Mouse (Mus musculus): ENCODE data around the gene Cdc27. TPM values are rescaled to one million over a fixed set of nuclear protein-coding genes. Genes with fewer than 3 reads are reported as not detected.
"Not testable (repeated sequence)": the region's sequence is repeated elsewhere in the genome, so short reads cannot be mapped to it uniquely, and the experiment has no call there.

The Cdc27 gene
- total RNA-seq, 2 experiments from 2014 or later, result 56.6 to 63.2 TPM

GRCm38 (mm10) chr11:104572566-104572965 lies 22.1 kb upstream of the Cdc27 start:
- intact Hi-C loops (cut with DNase I), result no loop called here

GRCm38 (mm10) chr11:104572091-104572490 lies 21.7 kb upstream of the Cdc27 start:
- no peak for DNase-seq (ENCODE audit: low spot score in 2 of 2)
- intact Hi-C loops (cut with DNase I), result no loop called here

More at GRCm38 (mm10) chr11:104572566-104572965, 22.1 kb upstream of the Cdc27 start:
- DNase-seq (ENCODE audit: low spot score in 2 of 2), result no peak

GRCm38 (mm10) chr11:104571373-104571772 lies 21.0 kb upstream of the Cdc27 start:
- intact Hi-C loops (cut with DNase I), result not testable (repeated sequence)
- peak; percentile 39 to 71 for DNase-seq (ENCODE audit: low spot score in 2 of 2)

- DNase-seq (ENCODE audit: low spot score in 2 of 2); intact Hi-C loops (cut with DNase I): not testable (repeated sequence)
These were observed 20.1 kb upstream of the Cdc27 start for GRCm38 (mm10) chr11:104570515-104570914.

- no peak for DNase-seq (ENCODE audit: low spot score in 2 of 2)
- intact Hi-C loops (cut with DNase I), result no loop called here
These were observed 17.9 kb upstream of the Cdc27 start for GRCm38 (mm10) chr11:104568326-104568725.

GRCm38 (mm10) chr11:104567736-104568135 lies 17.3 kb upstream of the Cdc27 start:
- peak in 1 of 2 experiments; percentile 32 for DNase-seq (ENCODE audit: low spot score in 2 of 2)
- intact Hi-C loops (cut with DNase I), result no loop called here

GRCm38 (mm10) chr11:104566796-104567195 lies 16.4 kb upstream of the Cdc27 start:
- no peak for DNase-seq (ENCODE audit: low spot score in 2 of 2)
- intact Hi-C loops (cut with DNase I), result no loop called here

GRCm38 (mm10) chr11:104566097-104566496 lies 15.7 kb upstream of the Cdc27 start:
- peak in 1 of 2 experiments; percentile 42 for DNase-seq (ENCODE audit: low spot score in 2 of 2)
- intact Hi-C loops (cut with DNase I), result no loop called here

- intact Hi-C loops (cut with DNase I), result no loop called here
- DNase-seq (ENCODE audit: low spot score in 2 of 2), result no peak
These were observed 14.8 kb upstream of the Cdc27 start for GRCm38 (mm10) chr11:104565172-104565571.

GRCm38 (mm10) chr11:104563496-104563895 lies 13.1 kb upstream of the Cdc27 start:
- intact Hi-C loops (cut with DNase I), result no loop called here
- DNase-seq (ENCODE audit: low spot score in 2 of 2), result no peak

- no peak for DNase-seq (ENCODE audit: low spot score in 2 of 2)
- intact Hi-C loops (cut with DNase I), result no loop called here
These were observed 10.6 kb upstream of the Cdc27 start for GRCm38 (mm10) chr11:104560971-104561370.

GRCm38 (mm10) chr11:104558651-104559403 lies 8.4 kb upstream of the Cdc27 start:
- peak in 1 of 2 experiments; percentile 22 for DNase-seq (ENCODE audit: low spot score in 2 of 2)
- intact Hi-C loops (cut with DNase I), result no loop called here

GRCm38 (mm10) chr11:104558065-104558464 lies 7.6 kb upstream of the Cdc27 start:
- no peak for DNase-seq (ENCODE audit: low spot score in 2 of 2)
- intact Hi-C loops (cut with DNase I), result no loop called here

GRCm38 (mm10) chr11:104549438-104550405 lies 698 bp downstream of the Cdc27 start:
- intact Hi-C loops (cut with DNase I), result no loop called here
- DNase-seq (ENCODE audit: low spot score in 2 of 2), result peak in 1 of 2 experiments; percentile 13

GRCm38 (mm10) chr11:104547502-104547901 lies 2.9 kb downstream of the Cdc27 start:
- intact Hi-C loops (cut with DNase I), result no loop called here
- DNase-seq (ENCODE audit: low spot score in 2 of 2), result no peak

- intact Hi-C loops (cut with DNase I), result no loop called here
- DNase-seq (ENCODE audit: low spot score in 2 of 2), result no peak
These were observed 5.9 kb downstream of the Cdc27 start for GRCm38 (mm10) chr11:104544507-104544906.

- DNase-seq (ENCODE audit: low spot score in 2 of 2); intact Hi-C loops (cut with DNase I): not testable (repeated sequence)
These were observed 7.1 kb downstream of the Cdc27 start for GRCm38 (mm10) chr11:104543337-104543736.

- intact Hi-C loops (cut with DNase I), result no loop called here
- DNase-seq (ENCODE audit: low spot score in 2 of 2), result no peak
These were observed 10.6 kb downstream of the Cdc27 start for GRCm38 (mm10) chr11:104539811-104540210.

GRCm38 (mm10) chr11:104537945-104538555 lies 12.4 kb downstream of the Cdc27 start:
- no peak for DNase-seq (ENCODE audit: low spot score in 2 of 2)
- intact Hi-C loops (cut with DNase I), result no loop called here

- intact Hi-C loops (cut with DNase I), result no loop called here
- no peak for DNase-seq (ENCODE audit: low spot score in 2 of 2)
These were observed 13.6 kb downstream of the Cdc27 start for GRCm38 (mm10) chr11:104536843-104537242.
